Mouse (Mus musculus) common myeloid progenitor, adult 5-6 weeks (primary cell): ENCODE results near the gene Rab37. TPM values are rescaled to one million over a fixed set of nuclear protein-coding genes. Genes with fewer than 3 reads are reported as not detected.
A peak's percentile ranks its signal among the peaks of the same experiment; 100 is the strongest.

Experiments used
- ATAC-seq: replicated peaks from 2 replicates; pipeline ENCODE4 v1.8.0; 2016; ENCODE audit warnings: low read depth, mild to moderate bottlenecking, moderate TSS enrichment, inconsistent platforms; ENCODE audit not compliant: poor library complexity, severe bottlenecking
- total RNA-seq: library from RNA; stranded (forward); fragments of 200-1000, 187-1606 nt; gene quantifications from 2 replicates; pipeline ENCODE4 v1.2.3, GENCODE M21; 2017

The Rab37 gene
- total RNA-seq, 1 experiment from 2014 or later = 61.5 TPM

DNA sequence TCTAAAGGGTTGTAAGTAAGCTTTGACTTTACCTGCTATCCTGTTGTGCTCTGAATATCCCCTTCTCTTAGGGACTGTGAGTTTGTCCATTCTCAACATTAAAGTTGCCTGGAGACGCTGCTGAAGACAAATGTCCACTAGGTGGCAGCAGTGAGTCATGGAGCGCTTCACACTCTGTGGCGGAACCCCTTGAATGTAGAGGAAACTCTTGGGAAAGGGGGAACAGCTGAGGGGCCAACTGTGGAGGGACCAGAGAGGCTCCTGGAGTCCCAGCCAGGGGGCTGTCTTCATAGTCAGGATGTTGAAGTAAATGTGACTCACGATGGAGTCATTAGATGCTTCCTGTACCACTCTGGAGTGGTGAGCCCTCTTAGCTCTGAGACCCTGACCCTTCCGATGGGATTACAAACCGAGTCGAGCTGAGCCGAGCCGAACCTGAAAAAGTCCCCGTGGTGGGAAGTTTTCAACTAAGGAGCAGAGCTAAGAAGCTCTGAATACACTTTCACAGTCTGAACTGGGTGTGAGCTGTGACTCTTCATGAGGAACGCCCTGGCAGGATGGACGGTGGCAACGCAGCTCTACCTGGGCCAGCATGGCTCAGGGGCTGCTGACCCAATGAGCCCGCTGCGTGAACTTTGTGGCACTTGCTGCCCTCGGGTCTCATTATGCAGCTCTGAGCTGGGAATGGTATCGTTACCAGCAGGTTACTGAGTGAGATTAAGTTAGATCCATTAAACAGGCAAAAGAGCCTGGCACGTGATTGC lies 7.7 kb upstream of the Rab37 start:
- ATAC-seq = peak; percentile 82

DNA sequence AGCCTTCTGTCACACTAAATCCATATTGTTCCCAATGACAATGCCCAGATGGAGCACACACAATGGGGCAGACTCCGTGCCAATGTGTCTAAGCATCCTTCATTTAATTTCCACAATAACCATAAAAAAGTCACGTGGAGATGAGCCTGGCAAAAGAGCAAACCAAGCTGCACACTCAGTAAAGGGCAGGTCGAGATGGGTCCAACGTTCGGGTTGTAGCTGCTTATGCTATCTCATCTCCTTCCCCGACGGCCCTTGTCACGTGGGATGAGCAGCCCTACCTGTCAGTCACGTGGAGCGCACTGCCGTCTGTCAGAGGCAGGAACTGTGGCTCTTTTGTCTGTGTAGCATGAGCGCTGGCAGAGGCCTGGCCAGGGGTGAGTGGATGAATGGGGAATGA lies 6.6 kb upstream of the Rab37 start:
- ATAC-seq = no peak

DNA sequence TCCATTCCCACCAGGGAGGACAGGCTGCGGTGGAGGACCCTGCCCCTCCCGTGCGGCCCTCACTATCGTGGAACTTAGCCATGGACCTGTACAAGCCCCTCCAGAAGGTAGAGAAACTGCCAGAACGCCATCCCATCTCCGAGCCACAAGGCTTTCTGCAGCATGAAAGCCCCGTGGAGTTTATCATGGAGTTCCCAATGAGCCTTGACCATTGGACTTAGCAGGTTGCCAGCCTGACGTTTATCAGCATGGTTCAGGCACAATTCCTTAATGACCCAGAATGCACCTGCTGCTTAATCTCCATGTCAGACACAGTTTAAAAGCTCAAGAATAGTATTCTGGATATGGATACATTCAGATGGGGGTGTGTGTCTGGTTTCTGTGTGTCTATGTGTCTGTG lies 6.2 kb upstream of the Rab37 start:
- ATAC-seq = no peak

DNA sequence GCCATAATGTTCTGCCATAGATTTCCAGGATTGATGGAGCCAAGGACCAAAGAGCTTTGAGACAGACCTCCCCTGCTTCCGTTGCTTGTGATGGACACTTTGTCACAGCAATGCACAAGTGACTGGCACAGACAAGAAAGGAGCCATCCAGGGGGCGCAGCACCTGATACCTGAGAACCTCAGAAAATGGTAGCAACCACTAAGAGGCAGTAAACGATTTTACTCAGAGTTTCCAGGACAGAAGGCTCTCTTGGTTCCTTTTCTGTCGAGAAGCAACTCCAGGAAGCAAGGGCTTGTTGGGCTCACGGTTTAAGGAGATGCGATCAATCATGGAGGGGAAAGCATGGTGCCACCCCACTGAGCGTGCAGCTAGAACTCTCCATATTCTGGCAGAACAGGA lies 5.0 kb upstream of the Rab37 start:
- ATAC-seq = no peak

DNA sequence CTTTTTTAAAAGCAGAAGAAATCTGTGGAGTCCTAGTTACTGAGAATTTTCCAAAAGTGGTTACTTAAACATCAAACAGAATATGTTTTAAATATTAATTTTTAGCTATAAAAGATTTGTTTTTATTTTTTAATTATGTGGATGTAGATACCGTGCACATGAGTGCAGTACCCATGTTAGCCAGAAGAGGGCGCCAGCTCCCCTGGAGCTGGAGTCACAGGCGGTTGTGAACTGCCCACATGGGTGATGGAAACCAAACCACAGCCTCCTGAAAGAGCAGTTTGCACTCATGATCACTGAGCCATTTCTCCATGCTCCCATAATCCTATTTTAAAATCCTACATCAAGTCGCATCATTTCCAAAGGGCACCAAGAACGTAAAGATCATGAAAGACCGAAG lies 1.4 kb upstream of the Rab37 start:
- ATAC-seq = no peak

DNA sequence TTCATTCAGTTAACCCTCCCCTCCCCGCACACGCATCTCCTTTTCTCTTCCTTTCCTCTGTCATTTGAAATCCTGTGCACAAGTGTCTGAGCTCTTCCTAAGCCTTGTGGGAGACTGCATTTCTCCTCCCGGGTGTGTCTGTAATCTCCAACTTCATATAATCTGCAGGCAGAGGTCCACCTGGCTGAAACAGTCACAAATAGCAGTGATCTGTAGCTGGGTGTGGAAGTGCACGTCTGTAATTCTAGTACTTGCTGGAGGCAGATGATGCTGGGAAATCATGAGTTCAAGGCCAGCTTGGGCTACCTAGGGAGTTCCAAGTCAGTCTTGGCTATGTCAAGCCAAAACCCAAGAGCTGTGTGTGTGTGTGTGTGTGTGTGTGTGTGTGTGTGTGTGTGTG lies 909 bp downstream of the Rab37 start:
- ATAC-seq = no peak

DNA sequence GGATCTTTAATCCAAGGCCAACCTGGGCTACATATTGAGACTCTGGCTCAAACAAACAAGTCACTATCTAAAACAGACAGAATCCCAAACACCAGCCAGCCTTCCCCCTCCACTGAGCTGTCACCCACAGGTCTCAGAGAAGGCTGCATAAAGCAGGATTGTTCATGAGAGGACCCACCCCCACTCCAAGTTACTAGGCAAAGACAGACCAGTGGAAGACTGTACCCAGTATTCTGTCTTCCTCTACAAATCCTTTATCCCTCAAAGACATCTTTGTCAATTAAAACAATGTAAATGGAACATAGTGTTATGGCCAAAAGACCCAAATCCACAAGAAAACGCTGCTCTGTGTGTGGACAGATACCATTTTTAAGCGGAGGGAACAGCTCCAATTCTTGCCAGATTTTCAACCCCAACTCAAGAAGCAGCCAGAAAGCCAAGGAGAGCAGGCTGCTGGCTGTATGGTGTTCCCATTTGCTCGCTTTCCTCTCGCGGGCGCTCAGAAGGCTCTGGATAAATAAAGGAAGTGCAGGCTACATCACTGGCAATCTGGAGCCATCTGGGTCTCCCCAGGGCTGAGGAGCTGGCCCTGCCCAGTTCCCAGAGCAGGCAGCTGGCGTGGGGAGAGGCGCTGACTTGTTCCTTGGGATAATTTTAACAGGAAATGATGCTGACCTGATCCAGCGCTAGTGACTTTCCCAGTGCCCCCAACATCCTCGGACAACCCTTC lies 7.1 kb downstream of the Rab37 start:
- no peak for ATAC-seq

DNA sequence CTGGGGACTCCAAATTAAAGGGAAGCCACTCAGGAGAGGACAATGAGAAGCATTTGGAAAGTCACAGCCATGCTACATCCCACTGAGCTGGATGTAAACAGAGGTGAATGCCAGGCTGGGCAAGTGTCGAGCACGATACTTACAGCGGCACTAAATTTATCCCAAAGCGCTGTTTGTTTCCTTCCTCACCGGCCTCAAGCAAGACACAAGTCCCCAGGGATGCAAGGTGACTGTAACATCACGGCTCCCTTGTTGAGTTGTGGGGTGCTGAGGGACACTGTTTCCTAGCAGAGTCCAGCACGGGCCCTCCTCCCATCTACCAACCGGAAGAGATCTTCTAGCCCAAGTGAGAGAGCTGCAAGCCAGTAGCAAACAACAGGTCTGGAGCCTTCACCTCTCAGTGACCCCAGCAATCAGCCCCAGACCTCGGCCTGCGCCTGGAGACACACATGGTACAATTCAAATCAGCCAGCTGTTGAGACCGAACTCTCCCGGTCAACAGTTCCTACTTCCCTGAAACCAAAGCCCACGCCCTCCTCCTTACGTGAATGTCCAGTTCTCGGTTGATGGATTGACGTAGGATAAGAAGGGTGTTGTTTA lies 8.1 kb downstream of the Rab37 start:
- no peak for ATAC-seq

DNA sequence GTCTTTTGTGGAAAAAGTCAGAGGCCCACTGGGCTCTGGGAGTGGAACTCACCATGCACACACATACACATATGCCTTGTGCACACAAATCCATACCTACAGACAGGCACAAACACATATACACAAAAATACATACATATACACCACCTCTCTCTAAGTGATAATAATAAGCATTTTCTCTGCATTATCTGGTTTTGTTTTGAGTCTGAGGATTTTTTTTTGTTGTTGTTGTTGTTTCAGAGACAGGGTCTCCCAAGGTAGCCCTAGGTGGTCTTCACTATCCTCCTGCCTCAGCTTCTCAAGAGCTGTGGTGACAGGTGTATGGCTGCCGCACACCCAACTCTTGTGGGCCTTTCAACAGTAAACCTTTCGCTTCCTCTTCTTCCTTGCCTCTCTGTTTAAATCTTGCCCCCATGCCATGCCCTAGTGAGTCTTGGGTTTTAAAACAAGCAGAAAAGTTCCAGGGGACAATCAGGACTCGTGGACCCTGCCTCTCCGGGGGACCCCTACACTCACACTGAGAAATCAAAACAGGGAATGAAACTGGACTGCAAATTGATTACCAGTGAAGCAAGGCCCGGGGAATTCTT lies 8.9 kb downstream of the Rab37 start:
- no peak for ATAC-seq

DNA sequence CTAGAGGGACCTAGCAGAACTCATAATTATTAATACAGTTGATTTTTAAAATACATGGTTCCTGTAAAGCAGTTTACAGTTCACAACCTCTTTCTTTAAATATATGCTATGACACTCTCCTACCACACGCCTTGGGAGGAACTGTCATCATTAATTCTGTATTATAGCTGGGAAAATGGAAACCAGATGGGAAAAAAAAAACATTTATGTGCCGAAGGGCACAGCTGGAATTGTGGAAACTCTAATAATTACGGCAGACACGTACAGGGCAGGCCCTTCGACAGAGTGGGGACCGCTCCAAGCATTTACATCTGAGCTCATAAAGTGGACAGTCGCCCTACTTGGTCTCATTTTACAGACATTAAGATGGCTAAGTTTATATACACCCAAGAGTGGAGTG lies 9.5 kb downstream of the Rab37 start:
- no peak for ATAC-seq

DNA sequence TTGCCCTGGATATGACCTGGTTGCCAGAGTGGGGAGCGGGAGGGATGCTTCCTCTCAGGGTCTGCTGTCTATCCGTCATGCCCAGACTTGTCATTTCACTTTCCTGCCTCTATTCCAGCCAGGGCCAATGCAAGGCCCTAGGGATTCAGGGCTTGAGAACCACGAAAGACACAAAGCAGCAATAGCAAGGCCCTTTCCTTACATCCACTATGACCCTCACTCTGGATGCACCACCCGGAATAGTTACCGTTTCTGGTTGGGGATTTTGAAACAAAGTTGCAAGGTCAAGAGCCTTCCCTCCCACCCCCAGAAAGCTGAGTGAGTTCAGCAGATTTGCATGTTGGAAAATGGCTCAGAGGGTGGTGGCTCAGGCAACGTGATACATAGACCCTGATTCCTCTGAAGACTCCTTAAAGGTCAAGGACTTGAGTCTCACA lies 10.4 kb downstream of the Rab37 start:
- ATAC-seq = no peak

DNA sequence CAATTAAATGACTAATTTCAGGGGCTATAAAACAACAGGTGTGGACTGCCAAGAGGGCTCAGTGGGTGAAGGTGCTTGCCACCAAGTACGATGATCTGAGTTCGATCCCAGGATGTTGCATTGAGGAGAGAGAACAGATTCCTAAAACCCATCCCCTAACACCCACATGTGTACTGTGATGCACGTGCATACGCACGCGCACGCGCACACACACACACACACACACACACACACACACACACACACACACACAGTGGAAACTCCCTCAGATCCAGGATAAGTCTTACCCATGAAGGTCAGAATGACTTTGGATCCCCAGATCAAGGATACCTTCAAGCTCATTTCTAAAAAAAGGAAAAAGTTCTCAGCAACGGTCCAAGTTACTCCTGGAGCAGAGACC lies 10.9 kb downstream of the Rab37 start:
- ATAC-seq = no peak

DNA sequence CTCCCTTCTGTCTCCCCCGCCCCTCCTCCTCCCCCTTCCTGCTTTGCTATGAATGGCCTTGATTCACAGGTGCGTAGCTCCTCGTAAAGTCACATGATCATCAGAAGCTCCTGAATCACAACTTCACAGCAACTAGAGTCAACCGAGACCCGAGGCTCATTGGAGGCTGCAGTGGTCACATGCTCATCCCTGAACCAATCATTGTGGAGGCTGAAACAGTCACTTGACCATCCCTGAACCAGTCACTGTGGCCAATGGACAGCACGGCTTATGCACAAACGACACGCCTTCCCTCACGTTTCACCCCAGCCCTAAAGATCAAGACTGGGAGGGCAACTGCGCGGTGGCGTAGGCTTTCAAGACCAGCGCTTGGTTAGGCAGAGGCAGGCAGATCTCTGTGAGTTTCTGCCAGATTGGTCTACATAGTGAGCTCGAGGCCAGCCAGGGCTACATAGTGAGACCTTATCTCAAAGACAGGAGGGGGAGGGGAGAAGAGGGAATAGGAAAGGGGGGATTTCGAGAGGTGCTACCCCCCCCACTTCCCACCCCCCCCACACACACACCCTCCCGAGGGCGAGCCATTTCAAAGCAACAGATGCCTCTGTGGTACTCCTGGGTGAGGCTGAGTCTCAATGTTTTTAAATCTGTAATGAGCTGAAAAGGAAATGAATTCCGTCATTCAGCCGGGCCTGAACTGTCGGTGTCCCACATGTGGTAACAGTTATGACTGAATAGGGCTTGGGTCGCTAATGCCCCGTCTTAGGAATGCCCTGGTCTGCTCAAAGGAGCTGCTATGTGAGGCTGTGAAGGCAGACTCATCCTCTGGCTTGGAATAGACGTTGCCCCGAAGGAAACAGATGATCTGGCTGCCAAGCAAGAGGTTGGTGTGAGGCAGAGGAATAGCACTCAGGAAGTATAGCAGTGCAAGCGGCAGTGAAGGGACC lies 12.5 kb downstream of the Rab37 start:
- no peak for ATAC-seq

DNA sequence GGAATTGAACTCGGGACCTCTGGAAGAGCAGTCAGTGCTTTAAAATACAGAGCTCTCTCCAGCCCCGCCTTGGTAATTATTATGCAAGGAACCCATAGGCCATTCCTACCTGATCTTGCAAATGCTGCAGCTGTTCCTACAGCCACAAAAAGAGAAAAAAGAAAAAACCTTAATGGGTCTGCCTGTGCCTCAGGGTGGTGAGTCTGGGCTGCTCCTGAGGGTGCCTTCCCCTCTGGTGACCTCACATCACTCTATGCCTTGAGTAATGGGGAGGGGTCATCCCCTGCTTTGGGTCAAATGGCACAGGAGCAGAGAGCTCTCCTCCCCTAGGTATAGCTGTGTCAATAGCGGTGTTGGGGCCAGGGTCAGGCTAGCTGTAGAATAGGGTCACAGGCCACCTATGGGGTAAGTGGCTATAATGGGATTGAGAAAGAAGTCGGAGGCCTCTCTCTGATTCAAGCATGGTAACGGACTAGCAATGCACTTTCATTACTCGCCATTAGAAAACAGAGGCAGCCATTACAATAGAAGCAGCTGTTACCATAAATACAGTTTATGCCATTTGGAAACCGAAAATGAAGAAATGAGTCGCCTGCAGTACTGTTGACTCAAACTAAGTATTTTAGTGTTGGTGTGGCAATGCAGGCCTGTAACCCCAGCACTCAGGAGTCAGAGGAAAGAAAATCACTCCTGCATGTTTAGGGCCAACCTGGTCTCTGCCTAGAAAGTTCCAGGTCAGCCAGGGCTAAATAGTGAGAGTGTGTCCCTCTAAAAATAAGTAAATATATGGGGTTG lies 13.7 kb downstream of the Rab37 start:
- no peak for ATAC-seq

DNA sequence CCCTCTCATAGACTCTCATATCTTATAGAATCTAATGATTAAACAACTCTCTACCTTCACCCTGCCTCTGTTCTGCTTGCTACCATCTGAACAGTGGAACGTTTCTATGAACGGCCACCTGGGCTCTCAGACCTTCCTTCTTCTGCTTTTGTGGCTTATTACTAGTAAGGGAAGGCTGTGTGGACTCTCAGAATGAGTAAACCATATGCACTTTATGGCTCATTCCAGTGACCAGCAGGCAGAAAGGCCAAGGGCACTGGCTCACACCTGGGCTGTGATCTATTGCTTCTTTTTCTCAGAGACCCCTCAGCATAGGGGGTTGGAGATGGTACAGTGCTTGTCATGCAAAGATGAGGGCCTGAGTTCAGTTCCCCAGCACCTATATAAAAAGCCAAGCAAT lies 15.4 kb downstream of the Rab37 start:
- ATAC-seq = no peak

DNA sequence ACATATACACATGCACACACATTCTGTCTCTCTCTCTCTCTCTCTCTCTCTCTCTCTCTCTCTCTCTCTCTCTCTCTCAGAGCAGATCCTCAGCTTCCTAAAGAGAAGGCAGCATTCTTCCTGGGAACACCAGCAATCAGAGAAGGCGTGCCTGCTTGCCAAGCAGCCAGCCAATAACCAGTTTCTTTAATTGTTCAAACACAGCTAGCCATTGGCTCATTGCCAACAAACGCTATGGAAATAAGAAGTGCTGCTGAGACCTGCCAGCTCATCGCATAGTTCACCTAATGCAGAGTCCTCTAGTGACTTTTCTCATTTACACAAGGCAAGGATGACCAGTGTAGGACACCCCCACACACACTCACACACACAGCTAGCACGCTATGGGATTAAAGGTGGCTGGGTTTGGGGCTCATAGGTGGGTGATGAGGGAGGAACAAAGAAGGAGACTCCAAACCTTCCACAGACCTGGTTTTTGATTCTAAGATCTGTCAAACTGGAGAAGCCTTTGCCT lies 16.2 kb downstream of the Rab37 start:
- no peak for ATAC-seq

DNA sequence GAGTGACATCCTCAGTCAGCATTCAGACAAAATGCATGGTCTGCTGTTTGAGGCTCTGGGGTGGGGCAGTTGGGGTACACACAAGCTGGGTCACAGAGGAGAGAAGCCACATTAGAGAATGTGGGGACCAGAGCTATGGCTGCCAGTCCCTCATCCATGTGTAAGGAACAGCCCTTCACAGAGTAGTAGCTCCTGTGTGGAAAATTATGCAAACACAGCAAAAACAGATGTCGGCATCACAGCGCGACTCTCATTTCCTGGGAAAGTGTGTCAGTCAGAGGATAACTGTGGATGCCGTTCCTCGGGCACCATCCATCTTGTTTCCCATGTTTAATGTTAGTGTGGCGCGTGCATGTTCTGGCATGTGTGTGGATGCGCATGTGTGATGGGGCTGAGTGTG lies 16.9 kb downstream of the Rab37 start:
- no peak for ATAC-seq

DNA sequence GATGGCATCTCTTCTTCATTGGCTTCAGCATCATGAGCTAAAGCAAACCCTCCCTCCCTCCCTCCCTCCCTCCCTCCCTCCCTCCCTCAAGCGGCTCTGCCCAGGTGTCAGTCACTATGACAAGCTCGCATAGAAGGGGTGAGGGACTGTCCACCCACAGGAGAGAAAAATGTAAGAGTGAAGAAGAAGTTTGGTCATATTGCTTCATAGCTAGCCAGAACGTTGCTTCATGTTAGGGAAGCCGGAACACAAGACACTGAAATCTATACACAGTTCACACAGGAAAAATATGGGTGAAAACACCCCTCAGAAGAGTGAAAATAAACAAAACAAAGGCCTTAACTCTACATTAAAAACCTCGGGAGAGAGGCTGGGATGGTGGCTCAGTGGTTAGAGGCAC lies 19.0 kb downstream of the Rab37 start:
- no peak for ATAC-seq

DNA sequence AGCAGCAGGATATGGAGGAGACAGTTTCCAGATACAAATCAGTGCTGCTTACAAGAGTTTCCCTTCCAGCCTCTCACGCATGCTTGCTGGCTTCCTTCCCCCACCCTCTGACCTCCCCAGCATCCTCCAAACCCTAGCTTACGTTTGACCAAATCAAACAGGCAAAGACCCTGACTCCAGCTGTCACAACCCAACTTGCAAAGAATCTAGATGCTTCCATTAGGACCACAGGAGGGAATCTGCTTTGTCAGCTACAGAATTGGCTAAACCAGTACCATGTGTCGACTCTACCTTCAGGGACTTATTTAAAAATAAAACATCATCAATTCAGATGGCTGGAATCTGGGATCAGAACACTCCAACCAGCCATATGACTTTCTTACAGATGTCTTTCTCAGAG lies 21.0 kb downstream of the Rab37 start:
- no peak for ATAC-seq
